Mouse (Mus musculus): ENCODE data around the gene Ccdc92b. TPM values are rescaled to one million over a fixed set of nuclear protein-coding genes. Genes with fewer than 3 reads are reported as not detected.

Ccdc92b gene
- polyA plus RNA-seq, 1 experiment from 2014 or later = 4.0 TPM

DNA sequence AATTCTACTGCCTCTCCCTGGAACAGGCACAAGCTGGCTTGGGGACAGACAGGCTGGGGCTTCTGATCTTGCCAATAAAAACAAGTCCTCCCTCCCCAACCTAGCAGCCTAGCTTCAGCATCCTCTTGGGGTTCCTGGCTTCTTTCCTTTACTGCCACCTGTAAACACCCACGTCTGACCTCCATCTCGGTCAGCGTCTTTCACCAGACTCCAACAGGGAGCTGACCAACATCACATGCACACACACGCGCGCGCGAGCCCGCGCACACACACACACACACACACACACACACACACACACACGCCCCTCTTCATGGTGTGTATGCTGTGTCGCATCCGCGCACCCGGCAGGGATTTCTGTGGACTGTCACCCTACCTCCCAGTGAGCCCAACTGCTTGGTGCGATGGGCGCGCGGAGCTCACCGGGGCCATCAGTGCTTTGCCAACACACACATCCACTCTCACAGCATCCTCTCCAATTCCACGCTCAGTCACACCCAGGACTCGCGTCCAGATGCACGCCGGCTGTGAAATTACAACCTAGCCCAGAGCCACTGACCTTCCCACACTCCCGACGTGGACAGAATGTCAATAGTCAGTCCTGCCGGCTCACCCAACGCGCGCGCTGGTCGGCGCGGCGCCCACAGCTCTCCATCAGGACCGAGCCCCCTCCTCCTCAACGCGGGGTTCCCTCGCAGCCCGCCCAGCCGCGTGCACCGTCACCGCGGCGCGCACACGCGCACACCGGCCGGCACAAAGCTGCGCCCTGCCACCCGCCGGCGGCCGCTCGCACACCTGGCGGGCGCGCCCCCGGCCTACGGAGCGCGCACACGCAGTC, 29.8 kb upstream of the Ccdc92b start:
- Histone ChIP-seq H3K27ac (replicated peaks) (peak overlapping the region; percentile 88), H3K4me2 (peak overlapping the region; percentile 66), H3K9ac (peak overlapping the region; percentile 61), H3K4me1 (replicated peaks) (peaks cover 41% of the 10 kb centered on the region), H3K36me3 (no peaks in the 10 kb centered on the region), H3K4me3 (peak overlapping the region; percentile 57), H3K9me3 (no peaks in the 10 kb centered on the region), H3K27me3 (peaks cover 6% of the 10 kb centered on the region; the same call in 1 of the 2 replicates)
- ATAC-seq (ENCODE audit: low FRiP score, low read depth) = peak; percentile 91
- 1% methylated on average over 66 of the region's 66 CpGs for WGBS

DNA sequence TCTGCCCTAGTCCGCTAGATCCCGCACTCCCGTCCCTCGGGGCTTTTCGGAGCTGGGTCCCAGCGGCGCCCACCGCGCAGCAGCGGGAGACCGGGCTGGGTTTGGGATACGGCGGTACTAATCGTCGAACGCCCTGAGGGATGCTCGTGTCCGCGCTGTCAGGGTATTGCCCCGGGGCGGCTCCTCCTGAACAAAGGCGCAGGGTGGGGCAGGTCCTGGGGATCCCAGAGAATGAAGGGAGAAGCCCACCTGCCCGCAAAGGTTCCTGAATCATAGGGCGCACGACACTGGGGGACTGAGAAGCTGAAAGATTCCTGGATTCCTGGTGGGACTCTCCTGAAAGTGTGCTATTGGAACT, 29.2 kb upstream of the Ccdc92b start:
- Histone ChIP-seq H3K4me3 (peak overlapping the region; percentile 57), H3K27ac (replicated peaks) (peak overlapping the region; percentile 88), H3K4me1 (replicated peaks) (peaks cover 41% of the 10 kb centered on the region), H3K4me2 (peak overlapping the region; percentile 66), H3K36me3 (no peaks in the 10 kb centered on the region), H3K9ac (peak overlapping the region; percentile 61), H3K9me3 (no peaks in the 10 kb centered on the region), H3K27me3 (peaks cover 6% of the 10 kb centered on the region; the same call in 1 of the 2 replicates)
- no peak; the same call in 1 of the 2 replicates for ATAC-seq (ENCODE audit: low FRiP score, low read depth)
- 1% methylated on average over 25 of the region's 25 CpGs for WGBS

DNA sequence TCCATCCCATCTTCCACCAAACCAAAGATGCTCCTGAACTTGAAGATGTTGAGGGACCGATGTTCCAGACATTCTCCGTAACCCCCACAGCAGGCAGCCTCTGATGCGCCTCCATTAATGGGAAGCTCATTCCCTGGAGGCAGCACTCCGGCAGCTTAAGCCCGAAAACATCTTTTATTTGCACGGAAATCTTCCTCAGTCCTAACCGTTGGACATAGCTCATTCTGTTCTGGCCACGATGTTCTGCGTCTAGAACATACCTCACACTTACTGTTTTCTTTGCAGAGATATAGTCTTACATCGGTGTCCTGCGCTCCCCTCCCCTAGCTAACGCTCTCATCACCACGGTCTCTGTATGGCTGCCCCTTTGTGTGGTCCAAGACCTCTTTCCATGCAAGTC, 28.7 kb upstream of the Ccdc92b start:
- H3K4me1 ChIP-seq (replicated peaks) = peaks cover 41% of the 10 kb centered on the region
- peak overlapping the region; percentile 61 for H3K9ac ChIP-seq
- ATAC-seq (ENCODE audit: low FRiP score, low read depth) = no peak
- H3K27me3 ChIP-seq = peaks cover 6% of the 10 kb centered on the region; the same call in 1 of the 2 replicates
- no peaks in the 10 kb centered on the region for H3K9me3 ChIP-seq
- H3K36me3 ChIP-seq = no peaks in the 10 kb centered on the region
- H3K4me2 ChIP-seq = peak overlapping the region; percentile 66
- peak overlapping the region; percentile 57 for H3K4me3 ChIP-seq
- WGBS = 21% methylated on average over 13 of the region's 13 CpGs
- peak overlapping the region; percentile 88 for H3K27ac ChIP-seq (replicated peaks)

- no peak overlapping the region for H3K4me2 ChIP-seq
- no peak overlapping the region for H3K4me3 ChIP-seq
- H3K4me1 ChIP-seq (replicated peaks) = peaks cover 28% of the 10 kb centered on the region
- peaks cover 6% of the 10 kb centered on the region; the same call in 1 of the 2 replicates for H3K27me3 ChIP-seq
- 85% methylated on average over 3 of the region's 3 CpGs for WGBS
- H3K9ac ChIP-seq = no peak overlapping the region
- H3K9me3 ChIP-seq = no peaks in the 10 kb centered on the region
- no peak for ATAC-seq (ENCODE audit: low FRiP score, low read depth)
- H3K27ac ChIP-seq (replicated peaks) = no peak overlapping the region
- no peaks in the 10 kb centered on the region for H3K36me3 ChIP-seq
Measured at GRCm38 (mm10) chr11:74592246-74592645, 27.2 kb upstream of the Ccdc92b start.

- Histone ChIP-seq H3K36me3 (no peaks in the 10 kb centered on the region), H3K4me3 (no peak overlapping the region), H3K27me3 (no peaks in the 10 kb centered on the region), H3K9ac (no peak overlapping the region), H3K4me1 (replicated peaks) (no peaks in the 10 kb centered on the region), H3K4me2 (no peak overlapping the region), H3K9me3 (no peaks in the 10 kb centered on the region), H3K27ac (replicated peaks) (no peak overlapping the region)
- 75% methylated on average over 4 of the region's 4 CpGs for WGBS
- ATAC-seq (ENCODE audit: low FRiP score, low read depth) = no peak
Measured at GRCm38 (mm10) chr11:74597283-74597989, 22.0 kb upstream of the Ccdc92b start.

DNA sequence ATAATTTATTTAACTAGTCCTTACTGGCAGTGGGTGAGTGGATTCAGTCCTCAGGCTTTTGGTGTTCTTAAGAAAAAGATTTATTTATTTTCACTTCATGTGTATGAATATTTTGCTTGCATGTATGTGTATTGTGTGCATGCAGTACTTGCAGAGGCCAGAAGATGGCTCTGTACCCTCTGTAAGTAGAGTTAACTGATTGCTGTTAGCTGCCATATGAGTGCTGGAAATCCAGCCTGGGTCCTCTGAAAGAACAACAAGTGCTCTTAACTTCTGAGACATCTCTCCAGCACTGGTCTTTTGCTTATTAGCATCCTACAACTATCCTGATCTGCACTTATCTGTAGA, 21.4 kb upstream of the Ccdc92b start:
- H3K9me3 ChIP-seq = no peaks in the 10 kb centered on the region
- no peak overlapping the region for H3K4me3 ChIP-seq
- no peaks in the 10 kb centered on the region for H3K27me3 ChIP-seq
- no peak overlapping the region for H3K4me2 ChIP-seq
- no peak for ATAC-seq (ENCODE audit: low FRiP score, low read depth)
- no peaks in the 10 kb centered on the region for H3K4me1 ChIP-seq (replicated peaks)
- no peak overlapping the region for H3K9ac ChIP-seq
- H3K27ac ChIP-seq (replicated peaks) = no peak overlapping the region
- no peaks in the 10 kb centered on the region for H3K36me3 ChIP-seq

DNA sequence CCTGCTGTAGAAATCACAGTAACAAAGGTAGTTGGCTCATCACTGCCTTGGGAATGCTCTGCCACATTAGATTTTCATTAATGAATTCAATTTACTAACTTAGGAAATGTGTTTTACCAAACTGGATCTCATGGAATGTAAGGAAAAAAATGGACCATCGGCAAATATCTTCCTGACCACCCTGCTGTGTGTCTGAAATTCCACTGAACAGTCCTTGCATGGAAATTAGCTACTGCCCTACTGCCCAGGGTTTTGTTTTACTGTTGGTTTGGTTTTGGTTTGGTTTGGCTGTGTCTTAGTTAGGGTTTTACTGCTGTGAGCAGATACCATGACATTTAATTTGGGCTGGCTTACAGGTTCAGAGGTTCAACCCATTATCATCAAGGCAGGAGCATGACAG, 17.1 kb upstream of the Ccdc92b start:
- Histone ChIP-seq H3K27me3 (no peaks in the 10 kb centered on the region), H3K36me3 (no peaks in the 10 kb centered on the region), H3K4me3 (no peak overlapping the region), H3K9me3 (no peaks in the 10 kb centered on the region), H3K27ac (replicated peaks) (no peak overlapping the region), H3K4me1 (replicated peaks) (no peaks in the 10 kb centered on the region), H3K4me2 (no peak overlapping the region), H3K9ac (no peak overlapping the region)
- ATAC-seq (ENCODE audit: low FRiP score, low read depth) = no peak
- 81% methylated on average over 1 of the region's 1 CpGs for WGBS

GRCm38 (mm10) chr11:74610068-74610467, 9.3 kb upstream of the Ccdc92b start:
- Histone ChIP-seq H3K4me1 (replicated peaks) (peaks cover 9% of the 10 kb centered on the region), H3K27me3 (peaks cover 56% of the 10 kb centered on the region), H3K4me2 (peak overlapping the region; percentile 96), H3K4me3 (peak overlapping the region; percentile 43), H3K9ac (no peak overlapping the region), H3K36me3 (no peaks in the 10 kb centered on the region), H3K9me3 (no peaks in the 10 kb centered on the region), H3K27ac (replicated peaks) (no peak overlapping the region)
- 33% methylated on average over 5 of the region's 5 CpGs for WGBS
- no peak for ATAC-seq (ENCODE audit: low FRiP score, low read depth)

- ATAC-seq (ENCODE audit: low FRiP score, low read depth) = no peak
- H3K4me1 ChIP-seq (replicated peaks) = peaks cover 9% of the 10 kb centered on the region
- no peaks in the 10 kb centered on the region for H3K36me3 ChIP-seq
- no peaks in the 10 kb centered on the region for H3K9me3 ChIP-seq
- H3K4me2 ChIP-seq = peak within 1 kb of the TSS; percentile 96
- no peak within 1 kb of the TSS for H3K27ac ChIP-seq (replicated peaks)
- peaks cover 56% of the 10 kb centered on the region for H3K27me3 ChIP-seq
- H3K4me3 ChIP-seq = peak within 1 kb of the TSS; percentile 43
- H3K9ac ChIP-seq = peak within 1 kb of the TSS; percentile 39
- 2% methylated on average over 50 of the region's 50 CpGs for WGBS
Measured at GRCm38 (mm10) chr11:74610545-74611176, 8.7 kb upstream of the Ccdc92b start, which contains the start of gene Rap1gap2. Gene Rap1gap2 (minus strand): TSS chr11:74610915.

DNA sequence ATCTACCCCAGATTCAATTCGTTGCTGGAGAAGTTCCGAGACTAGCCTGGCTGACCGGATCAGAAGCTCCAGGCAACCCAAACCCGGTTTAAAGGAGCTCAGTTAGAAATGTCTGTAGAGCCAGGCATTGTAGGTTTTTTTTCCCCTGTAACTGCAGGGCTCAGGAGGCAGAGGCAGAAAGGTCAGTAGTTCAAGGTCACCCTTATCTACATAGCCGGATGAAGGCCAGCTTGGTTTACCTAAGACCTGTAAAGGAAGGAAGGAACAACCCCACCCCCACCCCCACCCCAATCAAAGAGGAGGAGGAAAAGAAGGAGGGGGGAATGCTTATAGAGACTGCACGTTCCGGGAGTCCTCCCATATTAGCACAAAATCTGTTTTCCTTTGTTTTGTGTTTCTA, 8.0 kb upstream of the Ccdc92b start:
- Histone ChIP-seq H3K4me3 (peak overlapping the region; percentile 43; the same call in 1 of the 2 replicates), H3K27ac (replicated peaks) (no peak overlapping the region), H3K9ac (no peak overlapping the region), H3K4me2 (peak overlapping the region; percentile 96), H3K4me1 (replicated peaks) (peaks cover 9% of the 10 kb centered on the region), H3K27me3 (peaks cover 56% of the 10 kb centered on the region), H3K9me3 (no peaks in the 10 kb centered on the region), H3K36me3 (no peaks in the 10 kb centered on the region)
- WGBS = 19% methylated on average over 7 of the region's 7 CpGs
- no peak for ATAC-seq (ENCODE audit: low FRiP score, low read depth)

- Histone ChIP-seq H3K27ac (replicated peaks) (no peak overlapping the region), H3K4me3 (no peak overlapping the region), H3K4me2 (no peak overlapping the region), H3K36me3 (no peaks in the 10 kb centered on the region), H3K4me1 (replicated peaks) (peaks cover 9% of the 10 kb centered on the region), H3K27me3 (peaks cover 56% of the 10 kb centered on the region), H3K9me3 (no peaks in the 10 kb centered on the region), H3K9ac (no peak overlapping the region)
- no peak for ATAC-seq (ENCODE audit: low FRiP score, low read depth)
- WGBS = 68% methylated on average over 4 of the region's 4 CpGs
Measured at GRCm38 (mm10) chr11:74613428-74613827, 6.0 kb upstream of the Ccdc92b start.

DNA sequence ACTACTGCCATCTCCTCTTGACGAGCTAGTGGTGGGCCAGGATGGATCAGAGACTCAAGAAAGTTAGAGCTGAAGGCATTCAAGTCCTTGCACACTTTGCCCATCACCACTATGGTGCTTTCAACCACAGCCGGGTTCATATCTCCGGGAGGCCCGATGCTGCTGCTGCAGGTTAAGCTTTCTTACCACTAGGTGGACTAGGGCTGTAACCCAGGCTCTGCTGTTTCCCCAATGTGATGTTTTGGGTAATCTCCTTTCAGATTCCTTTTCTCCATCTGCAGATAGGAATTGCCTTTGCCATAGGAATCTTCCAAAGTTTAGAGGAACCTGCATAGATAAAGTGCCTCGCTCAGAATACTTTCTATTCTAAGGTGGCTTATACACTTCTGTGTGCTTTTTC, 3.8 kb upstream of the Ccdc92b start:
- ATAC-seq (ENCODE audit: low FRiP score, low read depth) = no peak
- H3K27me3 ChIP-seq = peaks cover 40% of the 10 kb centered on the region
- 54% methylated on average over 5 of the region's 5 CpGs for WGBS
- H3K27ac ChIP-seq (replicated peaks) = no peak overlapping the region
- H3K36me3 ChIP-seq = no peaks in the 10 kb centered on the region
- H3K4me2 ChIP-seq = no peak overlapping the region
- peaks cover 13% of the 10 kb centered on the region for H3K4me1 ChIP-seq (replicated peaks)
- no peak overlapping the region for H3K4me3 ChIP-seq
- no peak overlapping the region for H3K9ac ChIP-seq
- H3K9me3 ChIP-seq = no peaks in the 10 kb centered on the region

Data from hindbrain, embryonic 15.5 days (tissue).